Mouse (Mus musculus) midbrain, embryonic 11.5 days (tissue): Measurements from ENCODE around the gene Ikbkg. TPM values are rescaled to one million over a fixed set of nuclear protein-coding genes. Genes with fewer than 3 reads are reported as not detected.

Experiments
- polyA plus RNA-seq: library from polyadenylated mRNA; unstranded; fragments of >200 nt; fragmentation: Nextera tagmentation; extraction: Ambion mirVana; gene quantifications from 2 replicates; pipeline ENCODE4 v1.2.1, GENCODE M21; 2014

Ikbkg gene
- polyA plus RNA-seq, 1 experiment from 2014 or later = 22.8 TPM

Other genes starting within 250 kb of the Ikbkg start
- not detected in 2 replicates for gene Tex28, start 225.5 kb upstream of the Ikbkg start, polyA plus RNA-seq
- not detected in 2 replicates for gene Tktl1, start 216.0 kb upstream of the Ikbkg start, polyA plus RNA-seq
- gene Flna, start 143.5 kb upstream of the Ikbkg start, polyA plus RNA-seq = 178 and 185 TPM in 2 replicates
- gene Emd, start 138.6 kb upstream of the Ikbkg start, polyA plus RNA-seq = 24.3 and 25.2 TPM in 2 replicates
- gene Rpl10, start 122.5 kb upstream of the Ikbkg start, polyA plus RNA-seq = 661 and 713 TPM in 2 replicates
- gene Taz, start 111.4 kb upstream of the Ikbkg start, polyA plus RNA-seq = 57.9 and 60.9 TPM in 2 replicates
- gene Dnase1l1, start 111.0 kb upstream of the Ikbkg start, polyA plus RNA-seq = 4.3 and 4.4 TPM in 2 replicates
- 101 and 106 TPM in 2 replicates for gene Atp6ap1, start 96.2 kb upstream of the Ikbkg start, polyA plus RNA-seq
- gene Gdi1, start 88.3 kb upstream of the Ikbkg start, polyA plus RNA-seq = 430 and 451 TPM in 2 replicates
- gene Fam50a, start 80.3 kb upstream of the Ikbkg start, polyA plus RNA-seq = 58.1 and 59.2 TPM in 2 replicates
- gene Plxna3, start 64.2 kb upstream of the Ikbkg start, polyA plus RNA-seq = 13.7 and 19.8 TPM in 2 replicates
- gene Lage3, start 39.7 kb upstream of the Ikbkg start, polyA plus RNA-seq = 110 and 118 TPM in 2 replicates
- gene Ubl4a, start 20.1 kb upstream of the Ikbkg start, polyA plus RNA-seq = 74.3 and 76.5 TPM in 2 replicates
- gene Slc10a3, start 19.9 kb upstream of the Ikbkg start, polyA plus RNA-seq = 8.5 and 9.0 TPM in 2 replicates
- 26.2 and 27.3 TPM in 2 replicates for gene Fam3a, start within 50 bp of the Ikbkg start, polyA plus RNA-seq
- gene G6pdx, start 35.9 kb downstream of the Ikbkg start, polyA plus RNA-seq = 56.2 and 56.4 TPM in 2 replicates
- gene Gm6880, start 88.1 kb downstream of the Ikbkg start, polyA plus RNA-seq = 0.61 TPM in 1 of 2 replicates, not detected in the other
- gene Olfr1326-ps1, start 181.6 kb downstream of the Ikbkg start, polyA plus RNA-seq = not detected in 2 replicates
- gene Olfr1325, start 199.4 kb downstream of the Ikbkg start, polyA plus RNA-seq = not detected in 2 replicates